Mouse (Mus musculus) limb, embryonic 14.5 days (tissue): Measurements from ENCODE around the gene Ice2. TPM values are rescaled to one million over a fixed set of nuclear protein-coding genes. Genes with fewer than 3 reads are reported as not detected.

Source experiments
- ATAC-seq: fragments of 200-750 bp; cut with Nextera tagmentation; 2 replicates; pipeline ENCODE4 v1.8.0; 2017; ENCODE audit warnings: low read depth, moderate number of reproducible peaks, moderate TSS enrichment; ENCODE audit not compliant: low FRiP score
- DNase-seq: peaks from one replicate; pipeline ENCODE4 v3.0.0-alpha.2; 2015; ENCODE audit warnings: low spot score
- H3K27ac ChIP-seq: fragments of 300-500 bp; sonication (generic); replicated peaks from 2 replicates; pipeline ENCODE4 v1.5.1; 2014; ENCODE audit warnings: low read depth, mild to moderate bottlenecking, low read length, moderate library complexity, mixed read lengths
- H3K27me3 ChIP-seq: fragments of 300-500 bp; sonication (generic); 2 replicates; pipeline ENCODE4 v1.6.1; 2014; ENCODE audit warnings: low read length, mixed read lengths; ENCODE audit not compliant: control insufficient read depth, insufficient read depth
- H3K36me3 ChIP-seq: fragments of 300-500 bp; sonication (generic); 2 replicates; pipeline ENCODE4 v1.6.1; 2014; ENCODE audit warnings: mild to moderate bottlenecking, low read length, moderate library complexity, mixed read lengths; ENCODE audit not compliant: control insufficient read depth, insufficient read depth
- H3K4me1 ChIP-seq: fragments of 300-500 bp; sonication (generic); 2 replicates; pipeline ENCODE4 v1.6.1; 2014; ENCODE audit warnings: antibody characterized with exemption, low read length, mixed read lengths; ENCODE audit not compliant: control insufficient read depth, insufficient read depth
- H3K4me2 ChIP-seq: fragments of 300-500 bp; sonication (generic); replicated peaks from 2 replicates; pipeline ENCODE4 v1.6.1; 2014; ENCODE audit warnings: low read depth, mild to moderate bottlenecking, low read length, moderate library complexity; ENCODE audit not compliant: severe bottlenecking
- H3K4me3 ChIP-seq: fragments of 300-500 bp; sonication (generic); replicated peaks from 2 replicates; pipeline ENCODE4 v1.5.1; 2014; ENCODE audit warnings: low read length
- H3K9ac ChIP-seq: fragments of 300-500 bp; sonication (generic); 2 replicates; pipeline ENCODE4 v1.6.1; 2014; ENCODE audit warnings: mild to moderate bottlenecking, low read depth, low read length, moderate library complexity; ENCODE audit not compliant: severe bottlenecking
- H3K9me3 ChIP-seq: fragments of 300-500 bp; sonication (generic); 2 replicates; pipeline ENCODE4 v1.6.1; 2016; ENCODE audit warnings: low read length; ENCODE audit not compliant: control insufficient read depth
- POLR2A ChIP-seq: fragments of 200-500 bp; IDR thresholded peaks from 2 replicates; pipeline ENCODE4 v1.8.0; 2012; ENCODE audit warnings: inconsistent platforms, mild to moderate bottlenecking, moderate library complexity, borderline replicate concordance; ENCODE audit not compliant: insufficient read depth, insufficient read length; ENCODE audit errors: extremely low read depth
- WGBS: fragments of 180-500 bp; shearing (Covaris S2); extraction: QIAGEN DNeasy Blood & Tissue Kit; methylation state at CpG from one replicate; pipeline ENCODE4 v1.1.7; 2014; 5-methylcytosine and 5-hydroxymethylcytosine counted together
- polyA plus RNA-seq, 2 experiments: library from polyadenylated mRNA; depleted of rRNA in 1 of 2; stranded (reverse) in 1 of 2; unstranded in 1 of 2; fragments of >200 nt; fragmentation: Nextera tagmentation in 1 of 2; extraction: Ambion mirVana in 1 of 2; gene quantifications; 2 replicates each; pipeline versions ENCODE4 v1.2.1 to v1.2.3; 2012 to 2014

The Ice2 gene
- polyA plus RNA-seq, 2 experiments, result 13.7 to 15.8 TPM

DNA sequence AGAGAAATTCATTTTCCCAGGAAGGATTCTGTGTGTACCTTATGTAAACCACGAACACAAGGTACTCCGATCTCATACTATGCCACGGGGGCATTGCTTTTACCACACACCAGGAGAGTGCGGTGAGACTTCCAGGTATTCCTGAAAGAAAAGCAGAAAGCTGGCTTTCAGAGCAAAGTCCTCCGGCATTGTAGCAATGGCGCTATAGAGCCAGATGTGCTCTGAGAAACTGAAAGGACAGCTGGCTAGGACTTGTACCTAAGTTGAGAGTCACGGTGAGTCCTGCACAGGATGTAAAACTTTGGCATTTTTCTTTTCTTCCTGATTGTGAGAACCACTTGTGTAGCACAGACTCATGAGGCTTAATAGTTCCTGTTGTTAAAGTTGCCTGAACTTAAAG is 16.0 kb upstream of the Ice2 start:
- H3K27ac ChIP-seq, result no peak overlapping the region
- TF ChIP-seq POLR2A, result no peak
- WGBS, result 54% methylated on average over 7 of the region's 7 CpGs

GRCm38 (mm10) chr9:69384475-69384874 is 13.2 kb upstream of the Ice2 start:
- ATAC-seq (no peak), DNase-seq (no peak)
- Histone ChIP-seq H3K4me2 (no peak overlapping the region), H3K4me1 (peaks cover 6% of the 10 kb centered on the region), H3K27me3 (no peaks in the 10 kb centered on the region), H3K9me3 (no peaks in the 10 kb centered on the region), H3K27ac (no peak overlapping the region), H3K4me3 (no peak overlapping the region), H3K9ac (no peak overlapping the region), H3K36me3 (no peaks in the 10 kb centered on the region)
- TF ChIP-seq POLR2A, result no peak
- WGBS, result 81% methylated on average over 17 of the region's 17 CpGs

More for the DNA sequence above, 16.0 kb upstream of the Ice2 start:
- no peaks in the 10 kb centered on the region for H3K27me3 ChIP-seq
- H3K4me3 ChIP-seq, result no peak overlapping the region
- H3K9ac ChIP-seq, result no peak overlapping the region
- H3K36me3 ChIP-seq, result peaks cover 3% of the 10 kb centered on the region; the same call in 1 of the 2 replicates
- ATAC-seq (no peak), DNase-seq (no peak)
- peaks cover 6% of the 10 kb centered on the region for H3K4me1 ChIP-seq
- H3K9me3 ChIP-seq, result no peaks in the 10 kb centered on the region
- H3K4me2 ChIP-seq, result no peak overlapping the region

DNA sequence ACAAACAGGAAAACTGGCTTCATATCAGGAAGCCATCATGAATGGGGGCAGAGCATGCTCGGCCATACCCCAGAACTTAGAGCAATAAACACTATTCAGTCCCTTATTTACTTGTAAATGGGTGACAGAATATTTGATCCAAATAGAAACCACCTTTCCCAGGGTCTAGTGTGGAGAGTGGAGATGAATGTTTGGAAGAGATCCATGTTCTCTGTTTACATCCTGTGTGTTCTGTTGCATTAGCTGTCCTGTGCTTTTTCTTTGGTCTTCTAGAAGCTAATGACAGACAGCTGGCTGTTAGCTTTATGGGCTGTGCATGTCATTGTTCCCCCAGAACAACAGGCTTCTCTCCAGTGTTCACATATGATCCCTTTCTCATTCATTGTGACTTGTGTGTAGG is 12.8 kb upstream of the Ice2 start:
- H3K27me3 ChIP-seq, result no peaks in the 10 kb centered on the region
- peak; percentile 15 for DNase-seq
- H3K4me2 ChIP-seq, result no peak overlapping the region
- TF ChIP-seq POLR2A, result no peak
- no peaks in the 10 kb centered on the region for H3K9me3 ChIP-seq
- no peak overlapping the region for H3K4me3 ChIP-seq
- H3K36me3 ChIP-seq, result no peaks in the 10 kb centered on the region
- H3K27ac ChIP-seq, result no peak overlapping the region
- no peak overlapping the region for H3K9ac ChIP-seq
- H3K4me1 ChIP-seq, result peaks cover 6% of the 10 kb centered on the region
- no peak for ATAC-seq
- WGBS, result 33% methylated on average over 1 of the region's 1 CpGs

DNA sequence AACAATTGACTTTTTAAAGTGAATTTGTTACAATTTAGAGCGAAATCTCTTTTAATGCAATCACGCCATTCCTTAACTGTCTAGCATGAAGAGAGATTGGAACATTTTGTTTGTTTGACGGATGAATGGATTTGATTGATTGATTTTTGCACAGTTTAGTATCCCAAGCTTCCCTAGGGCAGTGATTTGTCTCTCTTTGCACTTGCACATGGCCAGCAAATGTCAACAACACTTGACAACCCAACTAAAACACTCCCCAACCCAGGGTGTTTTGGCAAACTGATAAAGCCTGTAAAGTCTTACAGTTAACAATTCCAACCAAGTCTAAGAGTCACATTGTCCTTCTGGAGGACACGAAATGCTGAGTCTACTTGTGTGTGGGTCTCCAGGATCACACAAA is 10.4 kb upstream of the Ice2 start:
- no peak for ATAC-seq
- Histone ChIP-seq H3K4me1 (peaks cover 6% of the 10 kb centered on the region), H3K27me3 (no peaks in the 10 kb centered on the region), H3K4me2 (no peak overlapping the region), H3K36me3 (no peaks in the 10 kb centered on the region), H3K9ac (no peak overlapping the region), H3K27ac (no peak overlapping the region), H3K9me3 (no peaks in the 10 kb centered on the region), H3K4me3 (no peak overlapping the region)
- 88% methylated on average over 4 of the region's 4 CpGs for WGBS
- no peak for TF ChIP-seq POLR2A
- DNase-seq, result no peak

GRCm38 (mm10) chr9:69390631-69391030 is 7.1 kb upstream of the Ice2 start:
- no peaks in the 10 kb centered on the region for H3K27me3 ChIP-seq
- H3K9ac ChIP-seq, result no peak overlapping the region
- no peak overlapping the region for H3K27ac ChIP-seq
- WGBS, result 63% methylated on average over 4 of the region's 4 CpGs
- no peak for DNase-seq
- ATAC-seq, result no peak
- no peaks in the 10 kb centered on the region for H3K4me1 ChIP-seq
- H3K36me3 ChIP-seq, result no peaks in the 10 kb centered on the region
- no peaks in the 10 kb centered on the region for H3K9me3 ChIP-seq
- no peak overlapping the region for H3K4me2 ChIP-seq
- no peak for TF ChIP-seq POLR2A
- no peak overlapping the region for H3K4me3 ChIP-seq

DNA sequence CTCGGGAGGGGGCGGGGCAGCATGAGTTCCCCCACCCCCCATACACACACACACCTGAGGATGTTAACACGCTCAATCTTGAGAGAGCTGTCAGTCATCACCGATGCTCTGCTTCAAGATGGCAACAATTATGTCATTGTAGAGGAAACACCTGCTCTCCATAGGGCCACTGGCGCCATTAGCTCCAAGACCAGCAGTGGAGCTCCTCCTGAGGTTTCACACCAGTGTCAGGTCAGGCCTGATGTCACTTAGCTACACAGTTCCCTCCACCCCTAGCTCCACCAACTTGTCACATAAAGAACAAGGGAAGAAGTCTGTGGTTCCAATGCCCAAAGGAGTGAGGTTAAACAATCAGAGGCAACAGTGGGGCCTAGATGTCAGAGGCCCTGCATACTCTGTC is 3.5 kb upstream of the Ice2 start:
- no peaks in the 10 kb centered on the region for H3K36me3 ChIP-seq
- H3K4me1 ChIP-seq, result peaks cover 5% of the 10 kb centered on the region
- no peaks in the 10 kb centered on the region for H3K27me3 ChIP-seq
- TF ChIP-seq POLR2A, result no peak
- 81% methylated on average over 5 of the region's 5 CpGs for WGBS
- no peak overlapping the region for H3K4me2 ChIP-seq
- no peak overlapping the region for H3K9ac ChIP-seq
- no peak overlapping the region for H3K27ac ChIP-seq
- DNase-seq (no peak), ATAC-seq (no peak)
- H3K4me3 ChIP-seq, result no peak overlapping the region
- H3K9me3 ChIP-seq, result no peaks in the 10 kb centered on the region
